Mouse (Mus musculus) layer of hippocampus, adult 2 months (tissue): ENCODE data around the gene Syce1. TPM values are rescaled to one million over a fixed set of nuclear protein-coding genes. Genes with fewer than 3 reads are reported as not detected.

Experiments used
- DNase-seq, 2 experiments: peaks; one replicate each; pipeline ENCODE4 v3.0.0; 2022; ENCODE audit warnings: low spot score in 2 of 2
- H3K27ac ChIP-seq: fragments of 200-600 bp; 2 replicates; pipeline ENCODE4 v1.8.1; 2022
- H3K4me3 ChIP-seq: fragments of 200-600 bp; 2 replicates; pipeline ENCODE4 v1.8.1; 2022; ENCODE audit warnings: mild to moderate bottlenecking
- CTCF ChIP-seq: fragments of 200-600 bp; conservative IDR thresholded peaks from 2 replicates; pipeline ENCODE4 v1.8.1; 2022; ENCODE audit warnings: antibody characterized with exemption, mild to moderate bottlenecking, moderate library complexity
- total RNA-seq, 2 experiments: library from RNA; stranded (reverse); gene quantifications; 2 replicates each; pipeline ENCODE4 v1.2.3; 2021

The Syce1 gene
- total RNA-seq, 2 experiments from 2014 or later: not detected

GRCm38 (mm10) chr7:140756151-140756854 lies 31.3 kb downstream of the Syce1 start:
- no peak overlapping the region for H3K4me3 ChIP-seq
- TF ChIP-seq CTCF: no peak
- peak; percentile 25 for DNase-seq
- H3K27ac ChIP-seq: peak overlapping the region; percentile 76

GRCm38 (mm10) chr7:140754556-140754955 lies 33.1 kb downstream of the Syce1 start:
- TF ChIP-seq CTCF: no peak

GRCm38 (mm10) chr7:140748827-140749160 lies 38.9 kb downstream of the Syce1 start:
- no peak for DNase-seq
- Histone ChIP-seq H3K27ac (peak overlapping the region; percentile 82), H3K4me3 (no peak overlapping the region)
- TF ChIP-seq CTCF: no peak

More at GRCm38 (mm10) chr7:140754556-140754955, 33.1 kb downstream of the Syce1 start:
- no peak overlapping the region for H3K27ac ChIP-seq
- no peak for DNase-seq
- no peak overlapping the region for H3K4me3 ChIP-seq

- DNase-seq: peak; percentile 29 to 31
- H3K4me3 ChIP-seq: no peak overlapping the region
- TF ChIP-seq CTCF: no peak
- peak overlapping the region; percentile 82 for H3K27ac ChIP-seq
Observed at GRCm38 (mm10) chr7:140748116-140748826, 39.4 kb downstream of the Syce1 start.

GRCm38 (mm10) chr7:140747402-140747801 lies 40.2 kb downstream of the Syce1 start:
- no peak for TF ChIP-seq CTCF
- DNase-seq: no peak
- Histone ChIP-seq H3K27ac (peak overlapping the region; percentile 72), H3K4me3 (no peak overlapping the region)

- DNase-seq: peak in 1 of 2 experiments; percentile 21
- no peak overlapping the region for H3K27ac ChIP-seq
- TF ChIP-seq CTCF: peak; percentile 67
- no peak overlapping the region for H3K4me3 ChIP-seq
Observed at GRCm38 (mm10) chr7:140733162-140733561, 54.5 kb downstream of the Syce1 start.

Other genes with a start within 250 kb of the Syce1 start
- gene Olfr538, start 220.0 kb downstream of the Syce1 start, total RNA-seq: under 1 TPM in 1 of 2 experiments, not detected in 1; 0.25 TPM
- gene Olfr46, start 186.6 kb downstream of the Syce1 start, total RNA-seq: under 1 TPM; 0.31 to 0.37 TPM
- gene Olfr61, start 158.9 kb downstream of the Syce1 start, total RNA-seq: under 1 TPM in 1 of 2 experiments, not detected in 1; 0.29 TPM
- under 1 TPM in 1 of 2 experiments, not detected in 1; 0.34 TPM for gene Olfr53, start 141.4 kb downstream of the Syce1 start, total RNA-seq
- gene Olfr539, start 127.9 kb downstream of the Syce1 start, total RNA-seq: under 1 TPM; 0.20 to 0.23 TPM
- gene Olfr45, start 105.9 kb downstream of the Syce1 start, total RNA-seq: under 1 TPM; 0.12 to 0.13 TPM
- gene Olfr541, start 90.6 kb downstream of the Syce1 start, total RNA-seq: not detected
- not detected for gene Cyp2e1, start 24.1 kb downstream of the Syce1 start, total RNA-seq
- gene Zfp941, start 34.3 kb upstream of the Syce1 start, total RNA-seq: 10 to 100 TPM; 10.7 to 18.0 TPM
- gene Urah, start 47.2 kb upstream of the Syce1 start, total RNA-seq: 1 to 10 TPM; 1.1 to 1.4 TPM
- not detected for gene Scgb1c1, start 57.7 kb upstream of the Syce1 start, total RNA-seq
- gene Odf3, start 60.0 kb upstream of the Syce1 start, total RNA-seq: not detected
- gene Gm45785, start 68.5 kb upstream of the Syce1 start, total RNA-seq: 1 to 10 TPM in 1 of 2 experiments, not detected in 1; 1.8 TPM
- 10 to 100 TPM; 78.2 to 82.8 TPM for gene Ric8a, start 69.1 kb upstream of the Syce1 start, total RNA-seq
- 10 to 100 TPM; 25.1 to 28.3 TPM for gene Bet1l, start 69.7 kb upstream of the Syce1 start, total RNA-seq
- gene Psmd13, start 94.1 kb upstream of the Syce1 start, total RNA-seq: 100 to 1,000 TPM; 111 to 113 TPM
- gene Sirt3, start 94.5 kb upstream of the Syce1 start, total RNA-seq: 10 to 100 TPM; 69.2 to 73.2 TPM
- 1 to 10 TPM in 1 of 2 experiments, not detected in 1; 1.3 TPM for gene Cox8b, start 112.6 kb upstream of the Syce1 start, total RNA-seq
- gene Nlrp6, start 133.1 kb upstream of the Syce1 start, total RNA-seq: under 1 TPM; 0.27 to 0.51 TPM
- 1 to 10 TPM; 4.0 to 7.1 TPM for gene Pgghg, start 153.5 kb upstream of the Syce1 start, total RNA-seq
- gene Ifitm5, start 162.4 kb upstream of the Syce1 start, total RNA-seq: not detected
- gene Gm45717, start 168.1 kb upstream of the Syce1 start, total RNA-seq: not detected
- 10 to 100 TPM; 13.0 to 16.3 TPM for gene Ifitm2, start 168.1 kb upstream of the Syce1 start, total RNA-seq
- gene Ifitm1, start 179.4 kb upstream of the Syce1 start, total RNA-seq: 1 to 10 TPM; 1.9 to 2.9 TPM
- gene Ifitm3, start 222.9 kb upstream of the Syce1 start, total RNA-seq: 10 to 100 TPM in 1 of 2 experiments, 1 to 10 TPM in 1; 9.6 to 13.9 TPM
- gene Ifitm6, start 230.1 kb upstream of the Syce1 start, total RNA-seq: not detected
- gene Gm17387, start 241.3 kb upstream of the Syce1 start, total RNA-seq: not detected